Mouse (Mus musculus) embryonic facial prominence, embryonic 14.5 days (tissue): ENCODE results near the gene Tmem82. TPM values are rescaled to one million over a fixed set of nuclear protein-coding genes. Genes with fewer than 3 reads are reported as not detected.

Experiments
- ATAC-seq: fragments of 200-750 bp; cut with Nextera tagmentation; 2 replicates; pipeline ENCODE4 v1.8.0; 2017; ENCODE audit warnings: low read depth, moderate number of reproducible peaks, moderate TSS enrichment
- DNase-seq: peaks from one replicate; pipeline ENCODE4 v3.0.0-alpha.2; 2015; ENCODE audit warnings: low spot score
- H3K27ac ChIP-seq: fragments of 300-500 bp; sonication (generic); replicated peaks from 2 replicates; pipeline ENCODE4 v1.5.1; 2014; ENCODE audit warnings: low read depth, mild to moderate bottlenecking, low read length, moderate library complexity
- H3K27me3 ChIP-seq: fragments of 300-500 bp; sonication (generic); replicated peaks from 2 replicates; pipeline ENCODE4 v1.6.1; 2014; ENCODE audit warnings: low read length; ENCODE audit not compliant: control insufficient read depth, insufficient read depth
- H3K36me3 ChIP-seq: fragments of 300-500 bp; sonication (generic); 2 replicates; pipeline ENCODE4 v1.6.1; 2014; ENCODE audit warnings: low read length, mixed read lengths; ENCODE audit not compliant: control insufficient read depth, insufficient read depth
- H3K4me1 ChIP-seq: fragments of 300-500 bp; sonication (generic); 2 replicates; pipeline ENCODE4 v1.6.1; 2014; ENCODE audit warnings: antibody characterized with exemption, low read length; ENCODE audit not compliant: control insufficient read depth, insufficient read depth
- H3K4me2 ChIP-seq: fragments of 300-500 bp; sonication (generic); 2 replicates; pipeline ENCODE4 v1.6.1; 2014; ENCODE audit warnings: low read depth, mild to moderate bottlenecking, low read length, moderate library complexity, mixed read lengths
- H3K4me3 ChIP-seq: fragments of 300-500 bp; sonication (generic); 2 replicates; pipeline ENCODE4 v1.5.1; 2014; ENCODE audit warnings: low read depth, mild to moderate bottlenecking, low read length
- H3K9ac ChIP-seq: fragments of 300-500 bp; sonication (generic); 2 replicates; pipeline ENCODE4 v1.6.1; 2014; ENCODE audit warnings: low read depth, mild to moderate bottlenecking, low read length, moderate library complexity, mixed read lengths
- H3K9me3 ChIP-seq: fragments of 300-500 bp; sonication (generic); 2 replicates; pipeline ENCODE4 v1.6.1; 2016; ENCODE audit warnings: low read length; ENCODE audit not compliant: control insufficient read depth
- WGBS: fragments of 180-500 bp; shearing (Covaris S2); extraction: QIAGEN DNeasy Blood & Tissue Kit; methylation state at CpG from one replicate; pipeline ENCODE4 v1.1.7; 2014; 5-methylcytosine and 5-hydroxymethylcytosine counted together
- polyA plus RNA-seq: library from polyadenylated mRNA; unstranded; fragments of >200 nt; fragmentation: Nextera tagmentation; extraction: Ambion mirVana; gene quantifications from 2 replicates; pipeline ENCODE4 v1.2.1, GENCODE M21; 2014

Gene Tmem82
- polyA plus RNA-seq, 1 experiment from 2014 or later, result 0.17 TPM

DNA sequence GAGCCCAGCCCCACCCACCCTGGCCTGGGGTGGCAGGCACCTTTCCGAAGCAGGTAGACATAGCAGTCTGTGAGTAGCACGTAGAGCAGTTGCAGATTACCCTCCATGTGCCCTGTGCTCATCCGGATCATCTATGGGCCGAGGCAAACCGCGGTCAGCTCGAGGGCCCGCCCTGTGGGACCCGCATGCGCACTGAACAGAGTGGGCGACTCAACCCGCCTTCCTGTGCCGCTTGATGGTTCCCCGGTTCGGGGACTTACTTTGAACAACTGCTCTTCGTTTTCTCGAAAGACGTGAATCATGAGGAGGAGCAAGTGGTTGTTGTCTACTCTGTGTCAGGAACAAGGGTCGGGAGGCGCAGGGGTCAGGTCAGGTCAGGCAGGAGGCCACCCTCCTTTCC is 12.8 kb upstream of the Tmem82 start:
- Histone ChIP-seq H3K9me3 (no peaks in the 10 kb centered on the region), H3K36me3 (peaks cover 93% of the 10 kb centered on the region), H3K9ac (no peak overlapping the region), H3K4me3 (no peak overlapping the region), H3K4me1 (no peaks in the 10 kb centered on the region), H3K27ac (no peak overlapping the region), H3K27me3 (no peaks in the 10 kb centered on the region), H3K4me2 (no peak overlapping the region)
- ATAC-seq (no peak), DNase-seq (no peak)
- WGBS, result 95% methylated on average over 20 of the region's 20 CpGs

DNA sequence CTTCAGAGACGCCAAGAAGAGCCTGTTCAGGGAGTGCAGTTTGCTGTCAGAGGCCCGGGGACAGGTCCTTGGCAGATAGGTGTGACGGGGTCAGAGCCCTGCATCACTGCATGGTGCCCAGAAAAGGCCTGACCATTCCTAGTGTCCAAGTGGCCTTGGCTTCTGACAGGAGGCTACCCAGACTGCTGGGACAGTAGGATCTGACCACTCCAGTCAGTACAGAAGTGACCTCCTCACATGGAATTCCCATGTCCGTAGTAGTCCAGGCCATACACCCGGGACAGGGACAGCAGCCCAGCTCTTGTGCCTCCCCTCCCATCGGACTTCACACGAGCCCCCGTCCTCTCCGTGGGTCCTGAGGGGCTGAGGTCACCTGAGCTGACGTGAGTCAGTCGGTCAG is 11.6 kb upstream of the Tmem82 start:
- Histone ChIP-seq H3K27ac (no peak overlapping the region), H3K36me3 (peaks cover 98% of the 10 kb centered on the region), H3K4me2 (no peak overlapping the region), H3K9me3 (no peaks in the 10 kb centered on the region), H3K4me3 (no peak overlapping the region), H3K9ac (no peak overlapping the region), H3K4me1 (no peaks in the 10 kb centered on the region), H3K27me3 (no peaks in the 10 kb centered on the region)
- WGBS, result 93% methylated on average over 9 of the region's 11 CpGs
- ATAC-seq (no peak), DNase-seq (no peak)

DNA sequence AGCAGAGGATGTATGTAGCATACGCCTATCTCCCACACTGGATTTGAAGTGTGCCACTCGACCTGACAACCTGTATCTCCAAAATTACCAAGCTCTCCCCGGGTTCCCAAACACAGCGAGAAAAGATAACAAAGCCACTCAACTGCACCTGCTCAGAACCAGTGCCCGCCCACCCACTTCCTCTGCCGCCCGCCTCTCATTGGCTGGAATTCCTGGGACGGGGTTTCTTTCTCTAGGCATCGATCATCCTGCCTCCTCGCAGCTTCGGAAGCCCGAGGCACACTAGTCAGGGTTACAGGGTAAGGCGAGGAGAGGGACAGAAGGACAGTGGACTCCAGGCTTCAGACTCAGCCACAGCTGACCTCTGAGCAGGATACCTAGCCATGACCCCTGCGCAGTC is 10.2 kb upstream of the Tmem82 start:
- Histone ChIP-seq H3K4me2 (no peak overlapping the region), H3K4me1 (no peaks in the 10 kb centered on the region)
- no peak for ATAC-seq

DNA sequence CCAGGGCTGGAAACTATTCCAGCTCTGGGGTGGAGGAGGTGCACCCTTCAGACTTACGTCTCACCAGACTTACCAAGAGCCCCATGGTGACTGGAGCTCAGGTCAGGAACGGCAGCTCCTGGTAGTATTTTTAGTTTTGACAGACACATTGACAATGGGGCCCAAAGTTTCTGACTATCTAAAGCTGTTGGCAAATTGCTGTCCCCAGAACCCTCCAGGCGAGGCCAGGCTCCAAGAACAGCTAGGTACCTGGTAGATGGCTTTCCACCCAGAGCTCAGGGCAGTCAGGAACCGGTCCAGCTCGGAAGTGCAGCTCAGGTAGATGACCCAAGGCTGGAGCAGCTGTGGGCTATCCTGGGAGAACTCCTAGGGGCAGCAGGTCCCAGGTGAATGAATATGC is 9.1 kb upstream of the Tmem82 start:
- WGBS, result 92% methylated on average over 5 of the region's 5 CpGs
- H3K36me3 ChIP-seq, result peaks cover 84% of the 10 kb centered on the region
- DNase-seq, result no peak

More for the DNA sequence above, 10.2 kb upstream of the Tmem82 start:
- 82% methylated on average over 14 of the region's 14 CpGs for WGBS
- H3K9me3 ChIP-seq, result no peaks in the 10 kb centered on the region
- DNase-seq, result no peak
- no peak overlapping the region for H3K4me3 ChIP-seq
- H3K9ac ChIP-seq, result no peak overlapping the region
- H3K27ac ChIP-seq, result no peak overlapping the region
- H3K36me3 ChIP-seq, result peaks cover 95% of the 10 kb centered on the region
- no peaks in the 10 kb centered on the region for H3K27me3 ChIP-seq

DNA sequence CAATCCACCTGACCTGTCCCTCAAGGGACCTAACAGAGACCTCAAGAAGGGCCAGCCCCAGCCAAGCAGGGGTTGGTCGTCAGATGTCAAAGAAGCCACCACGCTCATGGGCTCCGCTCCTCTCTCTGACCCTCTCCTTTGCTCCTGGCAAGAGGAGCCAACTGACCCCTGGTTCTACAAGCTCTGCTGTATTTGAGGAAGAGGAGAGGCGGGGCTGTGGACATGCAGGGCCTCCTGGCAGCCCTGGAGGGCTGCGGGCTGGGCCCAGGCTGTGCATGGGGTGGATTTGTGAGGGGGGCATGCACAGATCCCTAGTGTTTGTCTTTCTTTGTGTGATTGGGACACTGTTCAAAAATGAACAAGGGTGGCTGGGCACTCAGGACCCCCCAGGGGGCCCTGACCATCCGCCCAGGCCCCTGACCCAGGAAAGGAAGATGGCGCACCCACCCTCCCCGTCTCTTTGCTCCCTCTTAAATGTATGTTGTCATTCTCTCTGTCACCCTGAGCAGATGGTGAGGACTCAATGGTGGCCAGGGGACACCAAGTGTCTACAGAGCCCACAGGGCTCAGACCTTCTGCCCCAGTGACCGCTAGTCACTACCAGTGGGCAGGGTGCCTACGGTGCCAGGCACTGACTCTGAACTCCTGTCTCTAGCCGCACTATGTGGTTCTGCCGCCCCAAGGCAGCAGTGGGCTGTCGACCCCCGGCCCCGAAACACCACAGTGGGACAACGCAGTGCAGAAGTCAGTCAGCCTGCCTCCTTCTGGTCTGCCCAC is 7.5 kb upstream of the Tmem82 start:
- DNase-seq, result no peak
- peaks cover 68% of the 10 kb centered on the region for H3K36me3 ChIP-seq
- no peak overlapping the region for H3K4me2 ChIP-seq
- no peak overlapping the region for H3K9ac ChIP-seq
- ATAC-seq, result no peak
- H3K9me3 ChIP-seq, result no peaks in the 10 kb centered on the region
- H3K27me3 ChIP-seq, result no peaks in the 10 kb centered on the region
- H3K27ac ChIP-seq, result no peak overlapping the region
- H3K4me1 ChIP-seq, result no peaks in the 10 kb centered on the region
- WGBS, result 91% methylated on average over 16 of the region's 16 CpGs
- no peak overlapping the region for H3K4me3 ChIP-seq

More for the DNA sequence above, 9.1 kb upstream of the Tmem82 start:
- Histone ChIP-seq H3K4me3 (no peak overlapping the region), H3K27ac (no peak overlapping the region), H3K9me3 (no peaks in the 10 kb centered on the region), H3K4me1 (no peaks in the 10 kb centered on the region), H3K9ac (no peak overlapping the region), H3K4me2 (no peak overlapping the region), H3K27me3 (no peaks in the 10 kb centered on the region)
- ATAC-seq, result no peak

DNA sequence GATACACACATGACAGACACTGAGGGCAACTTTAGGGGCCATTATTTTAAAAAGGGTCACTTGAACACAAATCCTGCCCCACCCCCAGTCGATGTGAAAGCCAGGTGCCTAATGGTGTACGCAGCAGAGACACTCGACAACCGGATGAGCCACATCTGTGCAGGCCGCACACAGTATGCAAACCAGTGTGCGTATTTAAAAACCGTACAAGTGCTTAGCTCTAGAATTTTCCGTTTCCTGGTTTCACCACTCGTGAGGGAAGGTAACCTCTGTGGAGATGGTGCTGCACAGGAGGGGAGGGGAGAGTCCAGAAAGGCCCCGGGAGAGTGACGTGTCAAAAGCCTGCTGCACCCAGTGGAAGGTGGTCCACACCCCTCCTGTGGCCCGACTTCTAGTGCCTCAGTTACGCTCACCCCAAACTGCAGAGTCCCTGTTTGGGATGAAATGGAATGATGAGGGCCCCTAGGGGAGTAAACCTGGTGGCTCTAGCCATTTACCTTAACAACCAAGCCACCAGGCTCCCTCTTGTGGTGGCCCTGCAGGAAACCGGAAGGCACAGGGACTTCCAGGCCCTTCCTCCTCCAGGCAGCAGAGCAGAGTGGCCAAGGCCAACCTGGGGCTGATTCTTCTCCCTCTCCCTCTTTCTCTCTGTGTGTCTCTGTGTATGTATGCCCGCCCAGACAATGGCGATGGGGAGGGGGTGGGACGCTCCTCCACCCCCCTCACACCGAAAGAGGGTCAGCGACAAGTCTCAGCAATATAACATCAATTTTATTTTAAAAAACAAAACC is 6.7 kb upstream of the Tmem82 start:
- no peaks in the 10 kb centered on the region for H3K9me3 ChIP-seq
- no peak overlapping the region for H3K9ac ChIP-seq
- no peak overlapping the region for H3K27ac ChIP-seq
- no peak overlapping the region for H3K4me2 ChIP-seq
- no peaks in the 10 kb centered on the region for H3K4me1 ChIP-seq
- H3K4me3 ChIP-seq, result no peak overlapping the region
- 79% methylated on average over 19 of the region's 19 CpGs for WGBS
- no peak for ATAC-seq
- DNase-seq, result no peak
- peaks cover 60% of the 10 kb centered on the region for H3K36me3 ChIP-seq
- no peaks in the 10 kb centered on the region for H3K27me3 ChIP-seq

DNA sequence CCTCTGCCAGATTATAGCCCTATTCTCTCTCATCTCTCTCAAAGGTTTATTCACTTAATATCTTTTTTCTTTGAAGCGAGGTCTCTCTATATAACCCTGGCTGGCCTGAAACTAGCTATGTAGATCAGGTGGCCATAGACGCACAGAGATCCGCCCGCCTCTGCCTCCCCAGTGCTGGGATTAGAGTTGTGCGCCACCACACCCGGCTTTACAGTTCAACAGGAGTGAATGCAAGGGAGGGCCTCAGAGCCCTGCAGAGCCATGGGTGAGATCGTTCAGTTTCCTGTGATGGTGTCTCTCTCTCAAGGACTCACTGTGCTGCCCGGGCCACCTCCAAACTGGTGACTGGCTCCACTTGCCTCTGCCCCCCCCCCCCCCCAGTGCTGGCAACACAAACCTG is 5.7 kb upstream of the Tmem82 start:
- Histone ChIP-seq H3K27ac (no peak overlapping the region), H3K4me3 (no peak overlapping the region), H3K27me3 (no peaks in the 10 kb centered on the region), H3K9ac (no peak overlapping the region), H3K9me3 (no peaks in the 10 kb centered on the region), H3K4me2 (no peak overlapping the region), H3K4me1 (no peaks in the 10 kb centered on the region), H3K36me3 (peaks cover 50% of the 10 kb centered on the region)
- DNase-seq (no peak), ATAC-seq (no peak)
- 91% methylated on average over 7 of the region's 8 CpGs for WGBS

DNA sequence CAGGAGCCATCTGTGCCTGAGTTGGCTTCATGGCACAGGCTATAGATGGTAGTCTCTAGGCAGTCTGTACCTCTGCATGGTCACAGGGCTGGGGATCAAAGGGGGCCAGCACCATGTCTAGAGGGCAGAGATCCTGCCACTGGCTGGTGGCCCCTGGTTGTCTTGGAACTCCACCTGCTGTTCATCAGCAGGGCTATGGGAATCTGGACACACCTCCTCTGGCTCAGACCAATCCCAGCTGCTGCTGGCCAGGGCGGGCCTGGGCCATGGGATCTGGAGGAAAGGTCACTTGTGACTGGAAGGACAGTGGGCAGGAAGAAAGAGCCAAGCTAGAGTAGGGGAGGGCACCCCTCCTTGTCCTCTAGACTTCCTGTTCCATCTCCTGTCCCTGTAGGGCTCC is 5.2 kb upstream of the Tmem82 start, which contains the start of gene Slc25a34:
Gene Slc25a34, minus strand, starts transcription at position 156 of the 400 bp plus-strand sequence.
- DNase-seq, result no peak
- H3K27ac ChIP-seq, result no peak within 1 kb of the TSS
- no peaks in the 10 kb centered on the region for H3K27me3 ChIP-seq
- no peaks in the 10 kb centered on the region for H3K4me1 ChIP-seq
- WGBS, result 63% methylated on average over 1 of the region's 1 CpGs
- no peak for ATAC-seq
- H3K36me3 ChIP-seq, result peaks cover 45% of the 10 kb centered on the region
- no peak within 1 kb of the TSS for H3K4me3 ChIP-seq
- H3K9ac ChIP-seq, result no peak within 1 kb of the TSS
- H3K4me2 ChIP-seq, result no peak within 1 kb of the TSS
- no peaks in the 10 kb centered on the region for H3K9me3 ChIP-seq
